Mouse (Mus musculus) intestine, embryonic 15.5 days (tissue): ENCODE data around the gene Stom. TPM values are rescaled to one million over a fixed set of nuclear protein-coding genes. Genes with fewer than 3 reads are reported as not detected.

Experiments used
- ATAC-seq: fragments of 200-750 bp; cut with Nextera tagmentation; 2 replicates; pipeline ENCODE4 v1.8.0; 2017; ENCODE audit warnings: moderate TSS enrichment, moderate library complexity
- H3K27ac ChIP-seq: fragments of 300-500 bp; sonication (generic); 2 replicates; pipeline ENCODE4 v1.5.1; 2015; ENCODE audit warnings: mild to moderate bottlenecking, inconsistent platforms
- H3K27me3 ChIP-seq: fragments of 300-500 bp; sonication (generic); replicated peaks from 2 replicates; pipeline ENCODE4 v1.6.1; 2015; ENCODE audit warnings: inconsistent platforms
- H3K36me3 ChIP-seq: fragments of 300-500 bp; sonication (generic); 2 replicates; pipeline ENCODE4 v1.6.1; 2015; ENCODE audit warnings: inconsistent platforms
- H3K4me1 ChIP-seq: fragments of 300-500 bp; sonication (generic); replicated peaks from 2 replicates; pipeline ENCODE4 v1.6.1; 2015; ENCODE audit warnings: inconsistent platforms
- H3K4me2 ChIP-seq: fragments of 300-500 bp; sonication (generic); replicated peaks from 2 replicates; pipeline ENCODE4 v1.6.1; 2015; ENCODE audit warnings: mild to moderate bottlenecking, inconsistent platforms
- H3K4me3 ChIP-seq: fragments of 300-500 bp; sonication (generic); replicated peaks from 2 replicates; pipeline ENCODE4 v1.5.1; 2015; ENCODE audit warnings: inconsistent platforms
- H3K9ac ChIP-seq: fragments of 300-500 bp; sonication (generic); 2 replicates; pipeline ENCODE4 v1.6.1; 2015; ENCODE audit warnings: inconsistent platforms
- H3K9me3 ChIP-seq: fragments of 300-500 bp; sonication (generic); 2 replicates; pipeline ENCODE4 v1.6.1; 2016; ENCODE audit warnings: inconsistent platforms
- WGBS: fragments of 180-500 bp; shearing (Covaris S2); methylation state at CpG from one replicate; pipeline ENCODE4 v1.1.7; 2015; 5-methylcytosine and 5-hydroxymethylcytosine counted together
- polyA plus RNA-seq: library from polyadenylated mRNA; unstranded; fragments of >200 nt; fragmentation: Nextera tagmentation; extraction: Ambion mirVana; gene quantifications from 2 replicates; pipeline ENCODE4 v1.2.1, GENCODE M21; 2015

Stom gene
- polyA plus RNA-seq, 1 experiment from 2014 or later: 70.0 TPM

GRCm38 (mm10) chr2:35267876-35268566, 68.8 kb downstream of the Stom start:
- Histone ChIP-seq H3K9ac (no peak overlapping the region), H3K4me1 (peaks cover 63% of the 10 kb centered on the region), H3K27ac (peak overlapping the region; percentile 67), H3K9me3 (no peaks in the 10 kb centered on the region), H3K4me2 (peak overlapping the region; percentile 33), H3K36me3 (no peaks in the 10 kb centered on the region), H3K4me3 (no peak overlapping the region), H3K27me3 (no peaks in the 10 kb centered on the region)
- peak; percentile 21 for ATAC-seq
- 47% methylated on average over 10 of the region's 10 CpGs for WGBS

- no peak overlapping the region for H3K4me3 ChIP-seq
Measured at GRCm38 (mm10) chr2:35267156-35267875, 69.5 kb downstream of the Stom start.

GRCm38 (mm10) chr2:35266251-35266905, 70.4 kb downstream of the Stom start:
- H3K4me3 ChIP-seq: no peak overlapping the region
- H3K4me2 ChIP-seq: no peak overlapping the region
- H3K36me3 ChIP-seq: no peaks in the 10 kb centered on the region
- H3K9me3 ChIP-seq: no peaks in the 10 kb centered on the region
- H3K4me1 ChIP-seq: peaks cover 53% of the 10 kb centered on the region
- H3K27me3 ChIP-seq: no peaks in the 10 kb centered on the region
- H3K9ac ChIP-seq: no peak overlapping the region
- peak; percentile 19; the same call in 1 of the 2 replicates for ATAC-seq
- 70% methylated on average over 9 of the region's 9 CpGs for WGBS
- H3K27ac ChIP-seq: no peak overlapping the region

More at GRCm38 (mm10) chr2:35267156-35267875, 69.5 kb downstream of the Stom start:
- peak; percentile 86 for ATAC-seq
- Histone ChIP-seq H3K9me3 (no peaks in the 10 kb centered on the region), H3K9ac (no peak overlapping the region; the same call in 1 of the 2 replicates), H3K4me1 (peaks cover 60% of the 10 kb centered on the region), H3K4me2 (peak overlapping the region; percentile 33), H3K36me3 (no peaks in the 10 kb centered on the region), H3K27ac (peak overlapping the region; percentile 67), H3K27me3 (no peaks in the 10 kb centered on the region)
- WGBS: 58% methylated on average over 13 of the region's 13 CpGs

GRCm38 (mm10) chr2:35265775-35266174, 71.0 kb downstream of the Stom start:
- Histone ChIP-seq H3K9ac (no peak overlapping the region), H3K27me3 (no peaks in the 10 kb centered on the region), H3K4me1 (peaks cover 53% of the 10 kb centered on the region), H3K9me3 (no peaks in the 10 kb centered on the region), H3K27ac (no peak overlapping the region), H3K4me2 (0 out of 2 replicates have a peak overlapping the region, but pooled peaks have one; percentile 31), H3K36me3 (no peaks in the 10 kb centered on the region), H3K4me3 (no peak overlapping the region)
- 67% methylated on average over 8 of the region's 8 CpGs for WGBS
- ATAC-seq: no peak

GRCm38 (mm10) chr2:35265296-35265695, 71.5 kb downstream of the Stom start:
- no peak overlapping the region for H3K4me3 ChIP-seq
- no peaks in the 10 kb centered on the region for H3K9me3 ChIP-seq
- peak; percentile 37; the same call in 1 of the 2 replicates for ATAC-seq
- no peak overlapping the region for H3K9ac ChIP-seq
- no peaks in the 10 kb centered on the region for H3K36me3 ChIP-seq
- WGBS: 37% methylated on average over 8 of the region's 8 CpGs
- H3K4me1 ChIP-seq: peaks cover 50% of the 10 kb centered on the region
- H3K4me2 ChIP-seq: peak overlapping the region; percentile 31; the same call in 1 of the 2 replicates
- H3K27ac ChIP-seq: 0 out of 2 replicates have a peak overlapping the region, but pooled peaks have one; percentile 45
- H3K27me3 ChIP-seq: no peaks in the 10 kb centered on the region

GRCm38 (mm10) chr2:35264095-35264494, 72.7 kb downstream of the Stom start:
- H3K9ac ChIP-seq: no peak overlapping the region
- WGBS: 69% methylated on average over 1 of the region's 1 CpGs
- ATAC-seq: no peak
- H3K4me1 ChIP-seq: peaks cover 47% of the 10 kb centered on the region
- no peaks in the 10 kb centered on the region for H3K9me3 ChIP-seq
- no peak overlapping the region for H3K4me2 ChIP-seq
- H3K4me3 ChIP-seq: no peak overlapping the region
- H3K36me3 ChIP-seq: no peaks in the 10 kb centered on the region
- no peak overlapping the region for H3K27ac ChIP-seq
- no peaks in the 10 kb centered on the region for H3K27me3 ChIP-seq

Other genes with a start within 250 kb of the Stom start
- 0.64 and 0.70 TPM in 2 replicates for gene AI182371, start 235.4 kb downstream of the Stom start, polyA plus RNA-seq
- gene Cntrl, start 227.5 kb downstream of the Stom start, polyA plus RNA-seq: 20.0 and 21.3 TPM in 2 replicates
- gene Rab14, start 135.9 kb downstream of the Stom start, polyA plus RNA-seq: 292 and 338 TPM in 2 replicates
- gene Gsn, start 80.6 kb downstream of the Stom start, polyA plus RNA-seq: 167 and 170 TPM in 2 replicates
- gene 4930568D16Rik, start 30.8 kb upstream of the Stom start, polyA plus RNA-seq: not detected in 2 replicates
- not detected in 2 replicates for gene 4930402F06Rik, start 60.2 kb upstream of the Stom start, polyA plus RNA-seq
- 18.0 and 18.5 TPM in 2 replicates for gene Ggta1, start 126.3 kb upstream of the Stom start, polyA plus RNA-seq
- gene Dab2ip, start 221.3 kb upstream of the Stom start, polyA plus RNA-seq: 52.7 and 54.9 TPM in 2 replicates